Mouse (Mus musculus) myocyte (in vitro differentiated cells): ENCODE data around the gene Rtn4rl1. TPM values are rescaled to one million over a fixed set of nuclear protein-coding genes. Genes with fewer than 3 reads are reported as not detected.

Experiments used
- H3K27me3 ChIP-seq: one replicate; pipeline ENCODE4 v1.6.1; 2011; ENCODE audit not compliant: control insufficient read depth, insufficient read depth, insufficient read length
- H3K36me3 ChIP-seq: one replicate; pipeline ENCODE4 v1.6.1; 2011; ENCODE audit not compliant: control insufficient read depth, insufficient read depth
- H3K4me2 ChIP-seq: one replicate; pipeline ENCODE4 v1.6.1; 2011; ENCODE audit warnings: low read depth, control low read depth
- H3K4me3 ChIP-seq: one replicate; pipeline ENCODE4 v1.5.1; 2011; ENCODE audit warnings: mild to moderate bottlenecking, control low read depth, moderate library complexity
- H3K79me2 ChIP-seq: one replicate; pipeline ENCODE4 v1.6.1; 2011; ENCODE audit not compliant: control insufficient read depth, insufficient read depth
- H3ac ChIP-seq: one replicate; pipeline ENCODE4 v1.6.1; 2011; ENCODE audit not compliant: control insufficient read depth, insufficient read length
- CEBPB ChIP-seq: IDR thresholded peaks from 2 replicates; pipeline ENCODE4 v1.6.1; 2011; ENCODE audit warnings: mild to moderate bottlenecking, moderate library complexity; ENCODE audit not compliant: poor library complexity, insufficient read depth, severe bottlenecking
- E2F4 ChIP-seq: IDR thresholded peaks from one replicate; pipeline ENCODE4 v1.6.1; 2011; ENCODE audit warnings: mild to moderate bottlenecking, control low read depth, moderate library complexity; ENCODE audit not compliant: insufficient read depth
- MAX ChIP-seq: IDR thresholded peaks from one replicate; pipeline ENCODE4 v1.6.1; 2011; ENCODE audit warnings: low read depth, mild to moderate bottlenecking, control low read depth
- MYOD1 ChIP-seq, 3 experiments: IDR thresholded peaks; one replicate each; pipeline ENCODE4 v1.6.1; 2011; ENCODE audit warnings: control low read depth in 2 of 3, low read depth in 2 of 3, mild to moderate bottlenecking in 2 of 3, moderate library complexity in 1 of 3; ENCODE audit not compliant: insufficient read length in 2 of 3, control insufficient read depth in 1 of 3
- MYOG ChIP-seq, 3 experiments: IDR thresholded peaks; one replicate each; pipeline ENCODE4 v1.6.1; 2011; ENCODE audit warnings: control low read depth in 2 of 3, low read depth in 2 of 3, mild to moderate bottlenecking in 2 of 3; ENCODE audit not compliant: insufficient read length in 2 of 3, control insufficient read depth in 1 of 3, insufficient read depth in 1 of 3
- POLR2A ChIP-seq: IDR thresholded peaks from one replicate; pipeline ENCODE4 v1.6.1; 2011; ENCODE audit warnings: low read depth, mild to moderate bottlenecking, control low read depth, moderate library complexity; ENCODE audit not compliant: insufficient read length
- POLR2AphosphoS2 ChIP-seq: IDR thresholded peaks from one replicate; pipeline ENCODE4 v1.6.1; 2011; ENCODE audit warnings: low read depth, control low read depth; ENCODE audit not compliant: insufficient read length
- REST ChIP-seq: IDR thresholded peaks from one replicate; pipeline ENCODE4 v1.6.1; 2011; ENCODE audit warnings: mild to moderate bottlenecking, control low read depth, moderate library complexity; ENCODE audit not compliant: insufficient read depth, insufficient read length
- SRF ChIP-seq: IDR thresholded peaks from one replicate; pipeline ENCODE4 v1.6.1; 2011; ENCODE audit warnings: low read depth; ENCODE audit not compliant: control insufficient read depth, insufficient read length
- TCF12 ChIP-seq: IDR thresholded peaks from one replicate; pipeline ENCODE4 v1.6.1; 2011; ENCODE audit warnings: mild to moderate bottlenecking, control low read depth; ENCODE audit not compliant: poor library complexity, insufficient read depth, severe bottlenecking
- TCF3 ChIP-seq: IDR thresholded peaks from one replicate; pipeline ENCODE4 v1.6.1; 2011; ENCODE audit warnings: low read depth, control low read depth; ENCODE audit not compliant: insufficient read length
- USF1 ChIP-seq: IDR thresholded peaks from one replicate; pipeline ENCODE4 v1.6.1; 2011; ENCODE audit warnings: low read depth, mild to moderate bottlenecking, control low read depth, moderate library complexity
- polyA plus RNA-seq: library from polyadenylated mRNA; unstranded; fragments of >200 nt; fragmentation: generic; extraction: Trizol; gene quantifications from one replicate; pipeline ENCODE4 v1.2.1, GENCODE M21; 2012; ENCODE audit warnings: missing spikeins

The Rtn4rl1 gene
- polyA plus RNA-seq, 1 experiment, result 0.16 TPM

DNA sequence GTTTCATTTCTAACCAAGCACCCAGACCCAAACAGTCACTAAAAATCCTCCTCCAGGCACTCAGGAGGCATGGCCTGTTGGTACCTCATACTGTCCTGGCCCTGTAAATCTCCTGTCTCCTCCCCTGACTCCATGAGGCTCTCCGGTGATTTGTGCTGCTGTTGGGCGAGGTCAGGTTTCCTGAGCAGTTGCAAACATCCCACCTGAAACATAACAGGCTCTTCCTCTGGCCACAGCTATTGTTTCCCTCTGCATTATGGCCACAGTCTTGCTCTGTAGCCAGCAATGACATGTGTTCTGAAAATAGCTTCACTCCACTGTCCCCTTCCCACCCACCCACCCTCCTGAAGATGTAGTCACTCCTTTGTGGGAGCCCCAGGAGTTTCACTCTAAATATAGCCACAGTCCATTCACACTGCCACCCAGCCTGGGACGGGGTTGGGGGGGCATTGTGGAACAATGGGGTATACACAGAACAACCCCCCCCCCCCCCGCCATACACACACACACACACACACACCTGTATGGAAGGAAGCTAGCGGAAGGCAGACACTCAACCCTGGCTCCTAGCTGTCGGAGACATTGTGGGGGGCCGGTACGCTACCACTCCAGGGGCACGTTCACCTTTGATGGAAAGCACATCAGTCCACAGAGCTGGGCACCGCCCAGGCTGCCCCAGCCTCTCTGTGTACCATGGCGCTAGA is 45.1 kb upstream of the Rtn4rl1 start:
- Histone ChIP-seq H3K79me2 (no peaks in the 10 kb centered on the region), H3ac (no peak overlapping the region), H3K4me2 (no peak overlapping the region), H3K4me3 (no peak overlapping the region), H3K36me3 (peaks cover 28% of the 10 kb centered on the region), H3K27me3 (no peaks in the 10 kb centered on the region)
- TF ChIP-seq CEBPB, result no peak
- TF ChIP-seq SRF, result no peak
- no peak for TF ChIP-seq TCF12
- TF ChIP-seq REST, result no peak
- TF ChIP-seq POLR2A, result no peak
- no peak for TF ChIP-seq POLR2AphosphoS2
- no peak for TF ChIP-seq MAX
- TF ChIP-seq E2F4, result no peak
- no peak for TF ChIP-seq TCF3
- no peak for TF ChIP-seq MYOG (IDR thresholded peaks at IDR 0.05; ENCODE audit: control insufficient read depth in 1 of 3, insufficient read depth in 1 of 3, insufficient read length in 2 of 3, low read depth in 2 of 3)
- TF ChIP-seq USF1, result no peak
- no peak for TF ChIP-seq MYOD1 (IDR thresholded peaks at IDR 0.05; ENCODE audit: control insufficient read depth in 1 of 3, insufficient read length in 2 of 3, low read depth in 2 of 3)

DNA sequence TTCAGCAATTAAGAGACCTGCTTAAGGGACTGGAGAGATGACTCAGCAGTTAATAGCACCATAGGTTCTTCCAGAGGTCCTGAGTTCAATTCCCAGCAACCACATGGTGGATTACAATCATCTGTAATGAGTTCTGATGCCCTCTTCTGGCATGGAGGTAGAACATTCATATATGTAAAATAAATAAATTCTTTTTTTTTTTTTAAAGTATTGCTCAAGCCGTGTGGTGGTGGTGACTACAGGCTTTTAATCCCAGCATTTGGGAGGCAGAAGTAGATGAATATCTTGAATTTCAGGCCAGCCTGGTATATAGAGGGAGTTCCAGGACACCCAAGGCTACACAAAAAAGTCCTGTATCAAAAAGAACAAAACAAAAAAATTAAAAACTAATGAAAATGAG is 43.2 kb upstream of the Rtn4rl1 start:
- Histone ChIP-seq H3ac (no peak overlapping the region), H3K27me3 (no peaks in the 10 kb centered on the region), H3K4me3 (no peak overlapping the region), H3K4me2 (no peak overlapping the region), H3K36me3 (peaks cover 19% of the 10 kb centered on the region), H3K79me2 (no peaks in the 10 kb centered on the region)
- TF ChIP-seq E2F4 (no peak), REST (no peak), TCF3 (no peak), POLR2A (no peak), USF1 (no peak), MYOD1 (IDR thresholded peaks at IDR 0.05; ENCODE audit: control insufficient read depth in 1 of 3, insufficient read length in 2 of 3, low read depth in 2 of 3) (no peak), TCF12 (no peak), CEBPB (no peak), MYOG (IDR thresholded peaks at IDR 0.05; ENCODE audit: control insufficient read depth in 1 of 3, insufficient read depth in 1 of 3, insufficient read length in 2 of 3, low read depth in 2 of 3) (no peak), MAX (no peak), POLR2AphosphoS2 (no peak), SRF (no peak)

DNA sequence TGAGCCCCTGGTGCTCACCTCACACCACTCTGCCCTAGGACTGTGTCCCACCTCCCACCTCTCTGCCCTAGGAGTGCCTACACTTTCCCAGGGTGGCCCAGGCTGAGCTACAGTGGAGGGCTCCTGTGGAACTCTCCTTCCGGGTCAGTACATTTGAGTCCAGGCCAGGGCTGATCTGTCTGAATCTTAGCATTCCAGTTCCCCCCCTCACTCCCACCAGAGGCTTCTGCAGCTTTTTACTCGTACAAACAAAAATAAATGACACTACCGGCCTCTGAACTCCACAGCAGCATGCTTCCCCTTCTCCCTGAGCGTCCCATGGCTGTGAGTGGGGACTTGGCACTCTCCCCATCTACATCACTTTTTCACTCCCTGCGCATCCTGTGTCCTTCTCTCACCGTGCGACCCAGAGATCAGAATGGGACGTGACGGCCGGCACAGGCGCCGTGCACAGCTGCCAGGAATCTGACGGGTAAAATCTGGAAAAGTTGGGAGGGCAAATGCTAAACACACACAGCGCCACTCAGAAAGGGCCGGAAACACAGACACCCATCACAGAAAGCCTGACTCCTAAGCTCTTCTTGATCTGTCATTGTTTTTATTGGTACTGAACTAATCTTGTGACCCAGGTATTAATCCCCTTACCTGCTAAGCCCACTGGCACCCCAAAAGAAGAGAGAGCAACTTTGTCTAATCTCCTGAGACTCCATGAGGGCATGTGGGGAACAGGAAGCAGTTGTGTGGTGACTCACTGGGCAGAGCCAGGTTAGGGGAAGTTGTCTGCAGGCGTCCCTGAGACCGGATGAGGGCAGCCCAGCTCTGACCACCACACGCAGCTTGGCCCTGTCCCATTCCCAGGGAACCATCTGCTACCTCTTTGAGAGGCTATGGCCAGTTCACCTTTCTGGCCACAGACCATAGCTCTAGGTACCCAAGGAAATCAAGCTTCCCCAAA is 40.7 kb upstream of the Rtn4rl1 start:
- Histone ChIP-seq H3K4me3 (peak overlapping the region; percentile 14), H3K36me3 (peaks cover 12% of the 10 kb centered on the region), H3K4me2 (peak overlapping the region; percentile 48), H3ac (no peak overlapping the region), H3K27me3 (no peaks in the 10 kb centered on the region), H3K79me2 (no peaks in the 10 kb centered on the region)
- no peak for TF ChIP-seq MAX
- peak in 1 of 3 experiments; percentile 8 for TF ChIP-seq MYOD1 (IDR thresholded peaks at IDR 0.05; ENCODE audit: control insufficient read depth in 1 of 3, insufficient read length in 2 of 3, low read depth in 2 of 3)

DNA sequence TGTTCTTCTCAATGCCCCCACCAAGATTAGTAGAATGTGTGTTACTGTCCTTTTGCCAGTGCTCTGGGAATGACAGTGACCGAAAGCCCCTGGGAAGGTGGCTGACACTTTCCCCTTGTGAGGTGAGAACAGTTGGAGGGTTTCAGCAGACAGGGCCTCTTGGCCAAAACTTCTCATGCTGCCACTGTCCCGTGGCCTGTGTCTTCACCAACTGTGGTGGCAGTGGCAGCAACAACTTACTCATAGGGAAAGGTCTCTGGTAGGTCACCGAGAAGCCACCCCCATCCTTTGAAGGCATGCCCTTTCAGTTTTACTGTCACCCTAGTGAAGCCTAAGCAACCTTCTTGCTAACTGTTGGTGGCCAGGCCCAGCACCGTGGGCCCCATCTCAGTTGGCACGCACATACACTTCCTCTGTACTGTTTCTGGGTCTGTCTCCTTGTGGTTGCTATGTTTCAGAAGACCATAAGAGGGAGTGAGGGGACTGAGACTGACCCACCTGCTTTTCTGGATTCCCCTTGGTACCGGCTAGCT is 39.5 kb upstream of the Rtn4rl1 start:
- Histone ChIP-seq H3K36me3 (peaks cover 12% of the 10 kb centered on the region), H3K4me2 (no peak overlapping the region), H3K79me2 (no peaks in the 10 kb centered on the region), H3ac (no peak overlapping the region), H3K4me3 (no peak overlapping the region), H3K27me3 (no peaks in the 10 kb centered on the region)
- TF ChIP-seq CEBPB (no peak), SRF (no peak), E2F4 (no peak), POLR2A (no peak), MAX (no peak), USF1 (no peak), TCF3 (no peak), MYOG (IDR thresholded peaks at IDR 0.05; ENCODE audit: control insufficient read depth in 1 of 3, insufficient read depth in 1 of 3, insufficient read length in 2 of 3, low read depth in 2 of 3) (no peak), POLR2AphosphoS2 (no peak), REST (no peak), TCF12 (no peak), MYOD1 (IDR thresholded peaks at IDR 0.05; ENCODE audit: control insufficient read depth in 1 of 3, insufficient read length in 2 of 3, low read depth in 2 of 3) (no peak)
